Mouse (Mus musculus) cerebellum, adult 2 months (tissue): ENCODE measurements at regions not wholly inside any gene's neighbourhood (a gene's known extent, or its start where the extent isn't known, plus 50 kb on each side); places are given as distances from the start of the nearest gene placed in this dataset.

Experiments used
- DNase-seq, 2 experiments: peaks; one replicate each; pipeline ENCODE4 v3.0.0; 2021
- H3K27ac ChIP-seq: fragments of 200-500 bp; 2 replicates; pipeline ENCODE4 v1.5.1; 2012; ENCODE audit warnings: low read length, control low read depth, inconsistent platforms; ENCODE audit not compliant: insufficient read depth
- H3K27me3 ChIP-seq: fragments of 200-500 bp; 2 replicates; pipeline ENCODE4 v1.6.1; 2012; ENCODE audit warnings: inconsistent platforms, mild to moderate bottlenecking, low read length, moderate library complexity; ENCODE audit not compliant: control insufficient read depth, insufficient read depth
- H3K4me1 ChIP-seq: fragments of 200-500 bp; 2 replicates; pipeline ENCODE4 v1.6.1; 2011; ENCODE audit warnings: low read length; ENCODE audit not compliant: control insufficient read depth, insufficient read depth
- H3K4me3 ChIP-seq: fragments of 200-500 bp; replicated peaks from 2 replicates; pipeline ENCODE3; 2011; ENCODE audit warnings: mild to moderate bottlenecking, low read depth, low read length, control low read depth; ENCODE audit not compliant: insufficient read depth
- CTCF ChIP-seq: fragments of 200-500 bp; IDR thresholded peaks from 2 replicates; pipeline ENCODE4 v1.5.1; 2011; ENCODE audit warnings: low read depth, mild to moderate bottlenecking, control low read depth, low read length, moderate library complexity, borderline replicate concordance; ENCODE audit not compliant: insufficient read depth
- POLR2A ChIP-seq: fragments of 200-500 bp; IDR thresholded peaks from 2 replicates; pipeline ENCODE4 v1.6.1; 2011; ENCODE audit warnings: low read length, control low read depth, borderline replicate concordance; ENCODE audit not compliant: insufficient read depth
- WGBS: fragments of 180-500 bp; shearing (Covaris S2); methylation state at CpG from one replicate; pipeline ENCODE4 v1.1.7; 2018; 5-methylcytosine and 5-hydroxymethylcytosine counted together

- DNase-seq = peak; percentile 31 to 34
- no peaks in the 10 kb centered on the region for H3K4me1 ChIP-seq
- H3K27ac ChIP-seq = no peak overlapping the region
- WGBS = 39% methylated on average over 6 of the region's 6 CpGs
- no peak overlapping the region for H3K4me3 ChIP-seq
- TF ChIP-seq CTCF (peak; percentile 57; the same call in 1 of the 2 replicates), POLR2A (no peak)
- H3K27me3 ChIP-seq = no peaks in the 10 kb centered on the region
These were observed 90.4 kb upstream of the Col1a2 start for GRCm38 (mm10) chr6:4414166-4414565.

- no peaks in the 10 kb centered on the region for H3K27me3 ChIP-seq
- 89% methylated on average over 7 of the region's 7 CpGs for WGBS
- TF ChIP-seq POLR2A = no peak
- no peak for TF ChIP-seq CTCF
- no peak overlapping the region for H3K27ac ChIP-seq
- DNase-seq = no peak
- H3K4me1 ChIP-seq = no peaks in the 10 kb centered on the region
- no peak overlapping the region for H3K4me3 ChIP-seq
These were observed 89.4 kb upstream of the Col1a2 start for GRCm38 (mm10) chr6:4415206-4415605.

GRCm38 (mm10) chr6:4417247-4417709 lies 87.3 kb upstream of the Col1a2 start:
- WGBS = 30% methylated on average over 6 of the region's 6 CpGs
- Histone ChIP-seq H3K27ac (no peak overlapping the region), H3K4me3 (no peak overlapping the region), H3K4me1 (no peaks in the 10 kb centered on the region), H3K27me3 (no peaks in the 10 kb centered on the region)
- DNase-seq = peak in 1 of 2 experiments; percentile 6
- TF ChIP-seq POLR2A (no peak), CTCF (no peak)

GRCm38 (mm10) chr6:4418376-4418775 lies 86.2 kb upstream of the Col1a2 start:
- TF ChIP-seq CTCF (no peak), POLR2A (no peak)
- no peak for DNase-seq
- H3K27ac ChIP-seq = no peak overlapping the region
- H3K27me3 ChIP-seq = no peaks in the 10 kb centered on the region
- H3K4me3 ChIP-seq = no peak overlapping the region
- H3K4me1 ChIP-seq = no peaks in the 10 kb centered on the region
- 76% methylated on average over 10 of the region's 10 CpGs for WGBS

- Histone ChIP-seq H3K27ac (no peak overlapping the region), H3K4me1 (no peaks in the 10 kb centered on the region), H3K27me3 (no peaks in the 10 kb centered on the region), H3K4me3 (no peak overlapping the region)
- no peak for TF ChIP-seq CTCF
- no peak for TF ChIP-seq POLR2A
- WGBS = 26% methylated on average over 5 of the region's 5 CpGs
- DNase-seq = no peak
These were observed 85.7 kb upstream of the Col1a2 start for GRCm38 (mm10) chr6:4418941-4419351.

- 75% methylated on average over 7 of the region's 7 CpGs for WGBS
These were observed 83.1 kb upstream of the Col1a2 start for GRCm38 (mm10) chr6:4421466-4421865.

GRCm38 (mm10) chr6:4427122-4427521 lies 77.5 kb upstream of the Col1a2 start:
- TF ChIP-seq POLR2A (no peak), CTCF (no peak)
- H3K27me3 ChIP-seq = no peaks in the 10 kb centered on the region
- no peak overlapping the region for H3K4me3 ChIP-seq
- H3K4me1 ChIP-seq = no peaks in the 10 kb centered on the region
- whole genome bisulfite sequencing = 94% methylated on average over 4 of the region's 4 CpGs
- H3K27ac ChIP-seq = no peak overlapping the region
- no peak for DNase-seq

More at GRCm38 (mm10) chr6:4421466-4421865, 83.1 kb upstream of the Col1a2 start:
- H3K27me3 ChIP-seq = no peaks in the 10 kb centered on the region
- DNase-seq = no peak
- H3K4me3 ChIP-seq = no peak overlapping the region
- H3K4me1 ChIP-seq = no peaks in the 10 kb centered on the region
- no peak overlapping the region for H3K27ac ChIP-seq
- no peak for TF ChIP-seq POLR2A
- TF ChIP-seq CTCF = no peak

GRCm38 (mm10) chr6:4430704-4431310 lies 73.8 kb upstream of the Col1a2 start:
- Histone ChIP-seq H3K4me1 (no peaks in the 10 kb centered on the region), H3K27me3 (no peaks in the 10 kb centered on the region), H3K27ac (no peak overlapping the region), H3K4me3 (no peak overlapping the region)
- 9% methylated on average over 1 of the region's 1 CpGs for WGBS
- TF ChIP-seq POLR2A (no peak), CTCF (no peak)
- peak in 1 of 2 experiments; percentile 18 for DNase-seq
